Mouse (Mus musculus) erythroblast, embryonic 14.5 days (primary cell): ENCODE results near the gene Dapk3.

Experiments
- GATA1 ChIP-seq: IDR thresholded peaks from 2 replicates; pipeline ENCODE4 v1.6.1; 2012; ENCODE audit warnings: low read length, inconsistent platforms, mixed read lengths
- TAL1 ChIP-seq: IDR thresholded peaks from 3 replicates; pipeline ENCODE4 v1.6.1; 2012; ENCODE audit warnings: low read length, inconsistent platforms, mixed read lengths

DNA sequence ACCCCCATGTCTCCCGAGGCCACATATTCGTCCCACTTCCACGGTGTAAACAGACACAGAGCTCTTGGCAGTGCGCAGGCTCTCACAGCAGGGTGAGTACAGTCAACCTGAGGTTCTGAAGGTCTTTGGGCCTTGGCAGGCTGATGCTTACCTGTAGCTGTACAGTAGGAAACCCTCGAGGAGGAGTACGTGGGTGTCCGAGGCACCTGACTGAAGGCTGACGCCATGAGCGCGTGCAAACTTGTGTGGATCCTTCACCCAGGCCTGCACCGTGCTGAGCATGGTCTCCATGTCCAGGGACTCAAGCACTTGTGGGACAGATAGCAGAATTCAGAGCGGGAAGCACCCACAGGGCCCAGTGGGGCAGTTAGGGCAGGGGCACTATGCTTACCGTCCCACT is 17.3 kb downstream of the Dapk3 start:
- TF ChIP-seq GATA1 (no peak), TAL1 (no peak)
